Mouse (Mus musculus) liver, embryonic 14.5 days (tissue): ENCODE measurements around the gene Vamp8. TPM values are rescaled to one million over a fixed set of nuclear protein-coding genes. Genes with fewer than 3 reads are reported as not detected.
A peak's percentile ranks its signal among the peaks of the same experiment; 100 is the strongest.

Experiments used
- ATAC-seq: fragments of 200-750 bp; cut with Nextera tagmentation; 2 replicates; pipeline ENCODE4 v1.8.0; 2017; ENCODE audit warnings: moderate number of reproducible peaks, mild to moderate bottlenecking, moderate library complexity; ENCODE audit not compliant: insufficient read depth
- DNase-seq, 3 experiments: peaks; one replicate each; pipeline ENCODE4 v3.0.0-alpha.2; 2012 to 2013; ENCODE audit warnings: low read depth in 3 of 3, low spot score in 3 of 3
- H3K27ac ChIP-seq: fragments of 300-500 bp; sonication (generic); 2 replicates; pipeline ENCODE4 v1.5.1; 2014; ENCODE audit warnings: moderate library complexity, mild to moderate bottlenecking, control low read depth, inconsistent platforms
- H3K27me3 ChIP-seq: fragments of 300-500 bp; sonication (generic); 2 replicates; pipeline ENCODE4 v1.6.1; 2014; ENCODE audit warnings: mild to moderate bottlenecking, low read length, moderate library complexity; ENCODE audit not compliant: control insufficient read depth, insufficient read depth
- H3K36me3 ChIP-seq: fragments of 300-500 bp; sonication (generic); replicated peaks from 2 replicates; pipeline ENCODE4 v1.6.1; 2014; ENCODE audit warnings: low read depth; ENCODE audit not compliant: control insufficient read depth, insufficient read depth
- H3K4me1 ChIP-seq, 2 experiments: fragments of 200-500 bp in 1 of 2; fragments of 300-500 bp in 1 of 2; sonication (generic) in 1 of 2; replicated peaks; 2 replicates each; pipeline ENCODE4 v1.6.1; 2012 to 2014; ENCODE audit warnings: antibody characterized with exemption in 1 of 2, inconsistent platforms in 1 of 2, low read length in 1 of 2; ENCODE audit not compliant: control insufficient read depth in 2 of 2, insufficient read depth in 2 of 2
- H3K4me2 ChIP-seq: fragments of 300-500 bp; sonication (generic); 2 replicates; pipeline ENCODE4 v1.6.1; 2014; ENCODE audit warnings: low read depth, mild to moderate bottlenecking, control low read depth, moderate library complexity
- H3K4me3 ChIP-seq, 2 experiments: fragments of 200-500 bp in 1 of 2; fragments of 300-500 bp in 1 of 2; sonication (generic) in 1 of 2; 2 replicates each; pipeline ENCODE4 v1.5.1; 2012 to 2014; ENCODE audit warnings: low read depth in 2 of 2, low read length in 2 of 2, mild to moderate bottlenecking in 2 of 2, control low read depth in 1 of 2, inconsistent platforms in 1 of 2, moderate library complexity in 1 of 2; ENCODE audit not compliant: insufficient read depth in 1 of 2
- H3K9ac ChIP-seq: fragments of 300-500 bp; sonication (generic); replicated peaks from 2 replicates; pipeline ENCODE4 v1.6.1; 2014; ENCODE audit warnings: mild to moderate bottlenecking, control low read depth, moderate library complexity
- H3K9me3 ChIP-seq: fragments of 300-500 bp; sonication (generic); 2 replicates; pipeline ENCODE4 v1.6.1; 2016; ENCODE audit warnings: low read length, mixed read lengths; ENCODE audit not compliant: control insufficient read depth
- CTCF ChIP-seq: IDR thresholded peaks from 2 replicates; pipeline ENCODE4 v1.5.1; 2016; ENCODE audit warnings: antibody characterized with exemption, low read depth, control low read depth
- EP300 ChIP-seq: IDR thresholded peaks from 2 replicates; pipeline ENCODE4 v1.6.1; 2016; ENCODE audit warnings: antibody characterized with exemption, low read depth
- WGBS: fragments of 180-500 bp; shearing (Covaris S2); extraction: QIAGEN DNeasy Blood & Tissue Kit; methylation state at CpG from one replicate; pipeline ENCODE4 v1.1.7; 2014; ENCODE audit not compliant: insufficient replicate concordance; 5-methylcytosine and 5-hydroxymethylcytosine counted together
- polyA plus RNA-seq, 2 experiments: library from polyadenylated mRNA; depleted of rRNA in 1 of 2; stranded (reverse) in 1 of 2; unstranded in 1 of 2; fragments of >200 nt; fragmentation: Nextera tagmentation in 1 of 2; extraction: Ambion mirVana in 1 of 2; gene quantifications; 2 replicates each; pipeline versions ENCODE4 v1.2.1 to v1.2.3; 2012 to 2014

The Vamp8 gene
- polyA plus RNA-seq, 2 experiments: 188 to 276 TPM

DNA sequence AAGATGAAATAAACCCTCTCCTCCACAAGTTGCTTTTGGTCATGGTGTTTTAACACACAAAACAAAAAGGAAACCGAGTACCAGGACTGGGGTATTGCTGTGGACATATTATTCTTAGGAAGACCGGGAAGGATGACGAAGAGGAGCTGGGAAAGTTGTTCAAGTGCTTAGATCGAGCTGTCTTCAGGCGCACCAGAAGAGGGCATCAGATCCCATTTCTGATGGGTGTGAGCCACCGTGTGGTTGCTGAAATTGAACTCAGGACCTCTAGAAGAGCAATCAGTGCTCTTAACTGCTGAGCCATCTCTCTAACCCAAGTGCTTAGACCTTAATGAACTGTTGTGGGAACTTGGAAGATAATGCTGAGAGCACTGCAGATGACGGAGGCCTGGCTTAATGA, 26.5 kb downstream of the Vamp8 start:
- Histone ChIP-seq H3K4me2 (no peak overlapping the region), H3K27me3 (no peaks in the 10 kb centered on the region), H3K4me1 (peaks cover 5 to 17% of the 10 kb centered on the region in 2 experiments), H3K9ac (no peak overlapping the region), H3K27ac (no peak overlapping the region), H3K9me3 (no peaks in the 10 kb centered on the region), H3K36me3 (peaks cover 24% of the 10 kb centered on the region), H3K4me3 (no peak overlapping the region)
- WGBS: 30% methylated on average over 7 of the region's 7 CpGs
- no peak for ATAC-seq
- TF ChIP-seq CTCF: peak; percentile 62
- no peak for TF ChIP-seq EP300
- no peak for DNase-seq

DNA sequence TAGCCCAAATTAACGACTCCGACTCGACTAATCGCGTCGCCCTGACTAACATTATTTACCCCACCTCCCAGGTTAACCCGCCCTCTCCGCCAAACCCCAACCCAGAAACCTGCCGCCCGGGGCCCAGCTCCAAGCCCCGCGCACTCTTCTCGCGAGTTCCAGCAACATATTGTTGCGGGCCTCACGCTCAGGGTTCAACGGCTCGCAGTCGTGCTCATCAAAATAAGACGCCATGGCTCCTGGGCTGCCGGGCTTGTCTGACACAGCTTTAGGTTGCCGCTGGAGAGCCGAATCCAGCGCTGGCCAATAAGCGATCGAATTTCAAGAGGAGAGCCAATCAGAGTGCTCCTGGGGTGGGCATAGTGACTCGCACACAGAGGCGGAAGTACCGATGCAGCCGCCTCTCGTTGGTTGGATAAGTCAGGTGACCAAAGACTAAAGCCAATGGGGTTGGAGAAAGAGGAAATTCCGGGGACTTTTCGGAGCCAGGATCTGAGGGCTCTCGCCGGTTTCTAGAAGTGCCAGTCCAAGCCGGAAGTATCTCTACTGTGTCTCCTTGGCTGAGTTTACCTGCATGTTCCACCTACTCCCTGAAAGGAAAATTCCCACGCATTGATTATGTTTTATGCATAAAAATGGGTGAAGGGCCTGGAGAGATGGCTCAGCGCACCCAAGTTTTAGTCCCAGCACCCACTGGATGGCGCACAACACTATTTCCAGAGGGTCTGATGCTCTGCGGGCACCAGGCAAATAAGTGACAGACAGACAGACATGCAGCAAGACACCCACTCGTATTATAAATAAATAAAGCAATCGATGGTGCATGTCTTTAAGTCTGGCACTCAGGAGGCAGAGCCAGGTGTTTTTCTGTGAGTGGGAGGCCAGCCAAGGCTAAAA, 28.1 kb downstream of the Vamp8 start:
- 0 out of 2 replicates have a peak, but pooled peaks have one; percentile 42 for TF ChIP-seq EP300
- TF ChIP-seq CTCF: peak; percentile 65
- Histone ChIP-seq H3K27me3 (no peaks in the 10 kb centered on the region), H3K4me1 (peaks cover 12 to 28% of the 10 kb centered on the region in 2 experiments), H3K4me3 (peak overlapping the region; percentile 65 to 86), H3K27ac (peak overlapping the region; percentile 71), H3K4me2 (peak overlapping the region; percentile 80), H3K9me3 (no peaks in the 10 kb centered on the region), H3K36me3 (peaks cover 20% of the 10 kb centered on the region), H3K9ac (peak overlapping the region; percentile 76)
- WGBS: under 1% methylated on average over 42 of the region's 42 CpGs
- DNase-seq (peak; percentile 98), ATAC-seq (peak; percentile 96)

DNA sequence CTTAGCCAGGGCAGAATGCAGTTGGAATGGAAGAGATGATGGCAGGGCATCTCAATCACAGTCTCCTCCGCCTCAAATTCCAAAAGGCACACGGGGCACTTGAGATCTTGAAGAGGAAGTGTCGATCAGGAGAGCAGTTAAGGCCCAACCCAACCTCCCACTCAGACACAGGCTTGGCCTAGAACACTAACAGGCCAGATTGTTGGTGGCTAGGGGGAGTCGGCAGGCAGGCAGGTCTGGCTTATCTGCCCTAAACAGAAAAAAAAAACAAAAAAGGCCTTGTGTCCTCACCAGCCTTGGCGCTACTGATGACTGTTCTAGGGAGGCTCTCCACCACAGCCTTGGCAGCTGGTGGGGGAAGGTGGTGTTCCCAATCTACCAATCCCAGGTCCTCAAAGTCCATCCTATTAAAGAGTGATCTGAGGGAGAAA, 29.4 kb downstream of the Vamp8 start:
- DNase-seq (no peak), ATAC-seq (no peak)
- WGBS: 15% methylated on average over 5 of the region's 5 CpGs
- Histone ChIP-seq H3K36me3 (peaks cover 20% of the 10 kb centered on the region), H3K9me3 (no peaks in the 10 kb centered on the region), H3K27me3 (peaks cover 6% of the 10 kb centered on the region), H3K4me2 (peak overlapping the region; percentile 80), H3K4me3 (peak overlapping the region; percentile 65 to 86), H3K9ac (peak overlapping the region; percentile 76), H3K27ac (peak overlapping the region; percentile 38), H3K4me1 (peaks cover 15 to 30% of the 10 kb centered on the region in 2 experiments)
- TF ChIP-seq CTCF: no peak
- no peak for TF ChIP-seq EP300

DNA sequence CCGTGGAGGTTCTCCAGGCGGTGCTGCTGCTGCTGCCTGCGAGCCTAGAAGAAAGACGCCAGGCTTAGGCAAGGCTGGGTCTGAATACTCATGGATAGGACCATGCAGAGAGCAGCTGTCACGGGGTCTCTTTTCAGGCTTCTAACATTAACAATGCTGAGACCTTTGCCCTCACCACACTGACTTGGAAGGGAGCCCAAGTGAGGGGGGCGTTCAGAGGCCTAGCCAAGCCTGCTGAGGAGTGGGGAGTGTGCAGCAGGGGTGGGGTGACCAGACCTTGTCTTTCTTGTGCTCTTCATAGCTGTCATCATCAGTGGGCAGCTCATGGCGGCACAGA, 29.9 kb downstream of the Vamp8 start:
- DNase-seq (no peak), ATAC-seq (no peak)
- Histone ChIP-seq H3K9ac (no peak overlapping the region), H3K4me1 (peaks cover 15 to 30% of the 10 kb centered on the region in 2 experiments), H3K4me2 (peak overlapping the region; percentile 80), H3K36me3 (peaks cover 20% of the 10 kb centered on the region), H3K9me3 (no peaks in the 10 kb centered on the region), H3K4me3 (no peak overlapping the region), H3K27me3 (peaks cover 11% of the 10 kb centered on the region), H3K27ac (no peak overlapping the region)
- WGBS: 77% methylated on average over 7 of the region's 7 CpGs
- no peak for TF ChIP-seq CTCF
- no peak for TF ChIP-seq EP300

DNA sequence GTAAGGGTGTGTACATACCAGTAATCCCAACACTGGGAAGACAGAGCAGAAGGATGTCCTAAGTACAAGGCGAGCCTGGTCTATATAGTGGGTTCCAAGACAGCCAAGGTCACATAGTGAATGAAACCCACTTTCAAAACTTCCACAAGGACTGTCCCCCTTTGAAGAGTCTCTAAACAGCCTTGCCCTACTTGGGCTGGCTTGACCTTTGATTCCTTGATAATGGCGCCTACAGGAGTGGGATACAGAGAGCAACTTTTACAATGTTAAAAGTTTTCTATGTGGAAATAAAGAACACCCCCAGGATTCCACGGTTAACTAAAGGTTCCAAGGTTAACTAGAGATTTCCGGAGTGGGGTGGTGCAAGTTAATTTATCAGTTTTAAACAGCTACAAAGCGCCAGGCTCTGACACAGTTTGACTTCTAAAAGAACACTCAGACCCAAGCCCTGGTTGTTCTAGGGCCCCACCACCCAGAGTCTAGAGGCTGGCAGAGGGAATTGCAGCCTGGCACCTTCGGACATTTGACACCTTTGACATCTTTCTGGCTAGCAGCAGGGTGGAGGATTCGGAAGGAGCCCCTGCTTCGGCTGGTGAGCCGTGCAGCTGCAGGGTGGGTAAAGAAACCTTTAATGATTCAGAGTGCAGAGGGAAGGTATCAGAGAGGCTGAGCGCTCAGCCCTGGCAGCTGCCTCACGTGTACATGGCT, 30.5 kb downstream of the Vamp8 start:
- ATAC-seq (no peak), DNase-seq (no peak)
- 76% methylated on average over 11 of the region's 11 CpGs for WGBS
- Histone ChIP-seq H3K27ac (no peak overlapping the region), H3K27me3 (peaks cover 17% of the 10 kb centered on the region), H3K9me3 (no peaks in the 10 kb centered on the region), H3K9ac (no peak overlapping the region), H3K4me3 (no peak overlapping the region), H3K36me3 (peaks cover 20% of the 10 kb centered on the region), H3K4me2 (peak overlapping the region; percentile 80), H3K4me1 (peaks cover 15 to 30% of the 10 kb centered on the region in 2 experiments)
- TF ChIP-seq CTCF (no peak), EP300 (no peak)
